Mouse (Mus musculus) cerebellum, postnatal 10 days (tissue): ENCODE data around the gene Mrpl10.

ENCODE experiments used
- DNase-seq, 2 experiments: peaks; one replicate each; pipeline ENCODE4 v3.0.0; 2021; ENCODE audit warnings: mixed read lengths in 2 of 2

The Mrpl10 gene

GRCm38 (mm10) chr11:97069770-97070169 is 28.4 kb downstream of the Mrpl10 start:
- no peak for DNase-seq

DNA sequence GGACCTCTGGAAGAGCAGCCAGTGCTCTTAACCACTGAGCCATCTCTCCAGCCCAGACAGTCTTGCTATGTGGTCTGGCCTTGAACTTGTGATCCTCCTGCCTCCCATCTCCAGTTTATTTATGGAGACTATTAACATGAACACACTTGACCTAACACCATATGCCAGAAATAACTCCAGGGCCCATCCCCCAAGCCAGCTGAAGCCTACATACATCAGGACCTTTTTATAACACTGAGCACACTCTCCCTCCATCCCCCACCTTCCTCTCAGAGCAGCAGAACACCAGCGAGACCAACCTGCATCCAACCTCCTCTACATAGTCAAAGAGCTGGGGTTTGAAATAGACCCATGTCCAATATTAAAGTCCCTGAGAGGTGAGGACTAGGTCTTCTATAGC is 29.8 kb downstream of the Mrpl10 start:
- DNase-seq: no peak

GRCm38 (mm10) chr11:97072533-97072932 is 31.2 kb downstream of the Mrpl10 start:
- DNase-seq: peak; percentile 67 to 82

- no peak for DNase-seq
These were observed 32.9 kb downstream of the Mrpl10 start for GRCm38 (mm10) chr11:97074235-97074634.

GRCm38 (mm10) chr11:97078751-97079150 is 37.4 kb downstream of the Mrpl10 start:
- DNase-seq: no peak

- DNase-seq: no peak
These were observed 38.9 kb downstream of the Mrpl10 start for GRCm38 (mm10) chr11:97080291-97080690.

DNA sequence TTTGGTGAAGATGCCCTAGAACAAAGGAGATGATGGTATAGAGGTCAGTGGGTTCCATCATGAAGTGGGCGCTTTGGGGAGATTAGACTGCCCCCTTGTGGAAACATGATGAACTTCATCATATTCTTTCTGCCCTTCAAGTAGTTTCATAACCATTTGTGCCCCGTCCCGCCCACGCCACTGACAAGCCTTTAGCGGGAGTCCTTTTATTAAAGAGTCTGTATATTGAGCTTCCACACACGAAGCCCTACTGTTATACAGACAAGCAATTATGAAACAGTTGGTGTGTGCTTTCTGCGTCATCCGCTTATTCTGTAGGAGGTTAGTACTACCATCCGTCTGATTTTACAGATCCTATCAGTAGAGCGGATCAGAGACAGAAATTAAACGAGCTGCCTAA is 41.6 kb downstream of the Mrpl10 start:
- DNase-seq: peak; percentile 63 to 78

- no peak for DNase-seq
These were observed 42.2 kb downstream of the Mrpl10 start for GRCm38 (mm10) chr11:97083401-97084140.

DNA sequence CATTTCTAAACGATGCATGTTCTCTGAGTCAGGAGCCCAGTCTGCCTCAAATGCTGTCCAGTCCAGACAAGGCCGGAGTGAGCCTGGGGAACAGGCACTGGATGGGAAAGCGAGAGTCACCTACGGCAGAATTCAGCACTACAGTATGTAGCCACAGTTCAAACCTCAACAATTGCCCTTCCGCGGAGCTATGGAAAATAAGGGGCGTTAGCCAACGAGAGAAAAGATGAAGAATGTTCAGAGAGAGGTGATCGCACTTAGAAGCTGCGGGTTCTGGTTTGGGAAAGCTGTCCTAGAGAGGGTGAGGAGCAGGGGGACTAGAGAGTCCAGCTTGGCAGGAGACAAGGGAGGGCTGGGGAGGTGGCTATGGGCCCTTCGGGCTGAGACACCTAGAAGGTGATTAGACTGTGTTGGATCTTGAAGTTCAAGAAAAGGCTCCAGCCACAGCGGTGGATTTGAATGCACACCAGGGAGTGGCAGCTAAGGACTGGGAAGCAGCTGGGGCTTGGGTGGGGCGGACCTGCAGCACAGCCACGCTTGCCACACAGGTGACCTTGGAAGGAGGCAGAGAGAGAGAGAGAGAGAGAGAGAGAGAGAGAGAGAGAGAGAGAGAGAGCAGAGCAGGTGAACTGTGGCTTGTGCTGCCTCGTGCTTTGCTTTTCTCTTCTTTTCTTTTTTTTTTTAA is 43.6 kb downstream of the Mrpl10 start:
- no peak for DNase-seq

DNA sequence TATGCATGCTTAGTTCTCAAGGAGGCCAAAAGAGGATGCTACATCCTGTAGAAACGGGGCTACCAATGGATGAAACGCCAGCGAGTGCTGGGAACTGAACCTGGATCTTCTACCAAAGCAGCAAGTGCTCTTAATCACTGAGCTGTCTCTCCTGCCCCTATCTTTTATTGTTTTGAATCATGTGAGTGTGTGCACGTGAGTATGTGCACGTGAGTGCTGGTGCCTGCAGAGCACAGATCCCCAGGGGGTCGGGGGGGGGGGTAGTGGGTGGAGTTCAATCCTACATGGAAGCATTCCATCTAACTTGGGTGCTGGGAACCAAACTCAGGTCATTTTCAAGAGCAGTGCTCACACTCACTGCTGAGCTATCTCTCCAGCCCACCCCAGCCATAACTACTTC is 45.0 kb downstream of the Mrpl10 start:
- DNase-seq: no peak

DNA sequence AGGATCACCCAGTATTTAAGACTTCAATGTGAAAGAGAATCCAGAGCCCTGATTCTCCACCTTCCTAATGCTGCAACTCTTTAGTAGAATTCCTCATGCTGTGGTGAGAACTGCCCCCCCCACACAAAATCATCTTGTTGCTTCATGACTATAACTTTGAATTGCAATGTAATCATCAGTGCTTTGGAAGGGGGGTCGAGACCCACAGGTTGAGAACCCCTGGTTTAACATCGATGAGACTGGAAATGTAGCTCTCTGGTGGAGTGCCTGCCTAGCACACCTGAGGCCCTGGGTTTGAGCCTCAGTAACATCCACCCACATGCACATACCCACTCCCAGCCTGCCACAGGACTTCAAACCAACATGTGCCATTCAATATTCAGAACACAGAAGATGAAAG is 53.2 kb downstream of the Mrpl10 start:
- no peak for DNase-seq

DNA sequence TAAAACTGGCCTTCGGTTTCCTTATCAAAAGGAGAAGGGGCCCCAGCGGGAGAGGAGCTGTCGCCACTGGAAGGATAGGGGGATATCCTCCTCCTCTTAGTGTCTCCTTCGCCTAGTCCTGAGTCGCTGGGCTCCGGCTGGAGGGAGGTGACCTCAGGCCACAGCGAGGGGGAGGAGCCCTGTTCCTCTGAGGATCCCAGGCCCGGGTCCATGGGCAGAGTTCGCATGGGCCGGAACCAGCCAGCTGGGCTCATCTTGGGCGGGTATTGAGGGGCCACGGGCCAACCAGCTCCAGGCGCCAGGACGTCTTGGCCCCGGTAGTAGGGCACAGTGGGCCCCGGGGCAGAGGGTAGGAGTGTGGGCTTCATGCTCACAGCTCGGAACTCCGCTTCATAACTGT is 57.4 kb downstream of the Mrpl10 start:
- DNase-seq: peak; percentile 34 to 45
